Mouse (Mus musculus): ENCODE data around the gene Wrap53. TPM values are rescaled to one million over a fixed set of nuclear protein-coding genes. Genes with fewer than 3 reads are reported as not detected.
"Not testable (repeated sequence)": the region's sequence is repeated elsewhere in the genome, so short reads cannot be mapped to it uniquely, and the experiment has no call there.

The Wrap53 gene
- 13.1 and 14.9 TPM in 2 replicates for polyA plus RNA-seq (2012; rRNA removed)

DNA sequence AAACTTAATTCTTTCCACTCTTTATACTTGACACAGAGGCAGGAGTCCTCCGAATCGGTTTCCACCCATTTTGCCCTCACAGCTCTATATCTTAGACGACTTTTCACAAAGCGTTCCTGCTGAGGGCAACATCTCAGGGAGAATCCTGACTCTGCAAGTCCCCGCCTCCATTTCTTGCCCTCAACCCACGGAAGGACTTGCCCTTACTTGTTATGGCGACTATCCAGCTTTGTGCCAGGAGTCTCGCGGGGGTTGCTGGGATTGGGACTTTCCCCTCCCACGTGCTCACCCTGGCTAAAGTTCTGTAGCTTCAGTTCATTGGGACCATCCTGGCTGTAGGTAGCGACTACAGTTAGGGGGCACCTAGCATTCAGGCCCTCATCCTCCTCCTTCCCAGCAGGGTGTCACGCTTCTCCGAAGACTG, at the start of gene Wrap53, which contains the start of gene Trp53:
Gene Wrap53, minus strand, starts transcription at position 165 of the 424 bp plus-strand sequence.
Gene Trp53, plus strand, starts transcription at position 269 of the 424 bp plus-strand sequence.
- DNase-seq (ENCODE audit: low read depth) = peak; percentile 82

GRCm38 (mm10) chr11:69629802-69630201, 49.7 kb upstream of the Wrap53 start:
- no peak for DNase-seq (ENCODE audit: low read depth)

DNA sequence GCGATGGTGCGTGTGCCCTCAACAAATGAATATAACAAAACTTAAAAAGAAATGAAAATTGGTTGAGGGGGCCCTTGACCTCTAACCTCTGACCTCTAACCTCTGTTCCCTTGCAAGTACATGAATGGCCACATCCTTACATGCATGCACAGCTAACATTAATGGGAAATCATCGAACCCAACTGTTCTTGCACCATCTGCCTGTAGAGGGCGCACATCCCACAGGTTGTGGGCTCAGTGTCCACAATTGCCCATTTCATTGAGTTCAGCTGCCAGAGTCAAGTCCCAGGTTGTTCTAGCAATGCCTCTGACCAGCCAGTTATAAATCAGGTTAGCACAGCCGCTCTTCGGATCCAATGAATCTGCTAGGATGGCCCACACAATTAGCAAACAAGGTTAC, 48.2 kb upstream of the Wrap53 start:
- no peak for DNase-seq (ENCODE audit: low read depth)

GRCm38 (mm10) chr11:69624339-69624738, 44.3 kb upstream of the Wrap53 start:
- DNase-seq (ENCODE audit: low read depth) = not testable (repeated sequence)

DNA sequence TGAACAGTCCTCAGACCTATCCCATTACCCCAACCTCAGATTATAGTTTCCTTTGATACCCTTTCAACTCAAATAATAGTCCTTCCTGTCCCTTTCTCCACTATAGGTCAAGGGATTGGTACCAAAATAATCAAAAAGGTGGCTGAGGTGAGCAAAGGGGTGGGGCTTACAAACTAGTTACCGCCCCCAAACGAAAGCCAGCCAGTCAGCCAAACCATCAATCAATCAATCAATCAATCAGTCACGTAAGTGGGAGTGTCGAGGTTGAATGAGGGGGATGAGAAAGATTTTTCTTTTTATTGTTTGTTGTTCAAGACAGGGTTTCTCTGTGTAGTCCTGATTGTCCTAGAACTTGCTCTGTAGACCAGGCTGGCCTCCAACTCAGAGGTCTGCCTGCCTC, 43.0 kb upstream of the Wrap53 start:
- no peak for DNase-seq (ENCODE audit: low read depth)

DNA sequence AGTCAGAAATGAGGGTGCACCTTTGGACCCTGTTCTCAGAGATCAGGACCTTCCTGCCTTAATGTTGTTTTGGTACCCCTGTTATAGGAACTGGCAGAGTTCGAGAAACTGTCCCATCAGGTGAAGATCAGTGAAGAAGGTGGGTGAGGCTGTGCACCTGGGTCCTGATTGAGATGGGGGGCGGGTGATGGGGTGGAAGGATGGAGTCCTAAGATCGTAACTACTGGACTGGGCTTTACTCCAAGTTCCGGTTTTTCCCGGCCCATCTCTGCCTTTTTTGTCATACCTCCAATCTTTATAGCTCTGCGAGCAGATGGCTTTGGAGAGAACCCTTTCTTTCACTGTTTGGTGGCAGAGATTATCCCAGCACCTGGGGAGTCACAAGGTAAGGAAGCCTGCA, 42.4 kb upstream of the Wrap53 start:
- no peak for DNase-seq (ENCODE audit: low read depth)

GRCm38 (mm10) chr11:69621571-69622268, 41.7 kb upstream of the Wrap53 start, which contains the start of gene Sat2:
Gene Sat2, plus strand, starts transcription at chr11:69622024.
- DNase-seq (ENCODE audit: low read depth) = no peak

DNA sequence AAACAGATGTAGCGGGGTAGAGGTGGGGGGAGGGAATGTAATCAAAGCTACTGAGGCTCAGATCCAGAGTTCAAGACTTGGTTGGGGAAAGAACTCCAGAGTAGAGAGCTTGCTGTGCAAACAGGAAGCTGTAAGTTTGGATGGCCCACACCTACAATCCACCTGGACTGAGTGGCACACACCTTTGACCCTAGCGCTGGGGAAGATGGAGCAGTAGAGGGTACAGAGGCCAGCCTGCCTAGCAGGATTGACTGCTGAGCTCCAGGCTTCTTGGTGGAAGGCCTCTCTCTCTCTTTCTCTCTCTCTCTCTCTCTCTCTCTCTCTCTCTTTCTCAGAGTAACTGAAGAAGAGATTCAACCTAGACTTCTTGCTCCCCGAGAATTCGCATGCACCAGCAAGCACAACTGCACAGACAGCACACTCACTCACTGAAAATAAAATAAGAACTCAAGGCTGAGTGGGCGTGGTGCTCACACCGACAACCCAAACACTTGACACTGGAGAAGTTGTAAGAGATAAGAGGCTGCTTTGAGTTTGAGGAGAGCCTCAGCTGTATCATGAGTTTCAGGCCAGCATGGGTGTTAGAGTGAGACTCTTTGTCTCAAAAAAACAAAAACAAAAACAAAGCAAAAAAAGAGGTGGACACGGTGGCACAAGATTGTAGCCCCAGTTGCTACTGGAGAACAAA, 40.5 kb upstream of the Wrap53 start:
- DNase-seq (ENCODE audit: low read depth) = no peak

DNA sequence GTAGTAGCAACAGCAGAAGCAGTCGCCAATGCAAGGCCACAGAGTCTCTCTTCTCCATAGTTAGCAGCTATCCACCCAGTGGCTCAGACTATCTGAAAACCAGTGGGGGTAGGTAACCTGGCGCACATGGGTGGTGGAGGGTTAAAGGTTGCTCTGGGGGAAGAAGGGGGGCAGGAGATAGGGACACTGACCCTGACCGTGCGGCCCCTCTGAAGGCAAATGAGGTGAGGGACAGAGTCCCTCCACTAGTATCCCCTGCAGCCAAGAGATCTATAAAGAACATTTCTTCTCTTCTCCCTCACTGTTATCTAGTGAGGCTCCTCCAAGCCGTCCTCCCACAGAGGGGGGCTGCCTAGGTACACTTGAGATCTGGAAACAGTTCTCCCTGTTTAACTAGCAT, 37.8 kb upstream of the Wrap53 start, which contains the start of gene Shbg:
Gene Shbg, minus strand, starts transcription at position 101 of the 400 bp plus-strand sequence.
- DNase-seq (ENCODE audit: low read depth) = no peak

GRCm38 (mm10) chr11:69616781-69617180, 36.7 kb upstream of the Wrap53 start:
- no peak for DNase-seq (ENCODE audit: low read depth)

- not testable (repeated sequence) for DNase-seq (ENCODE audit: low read depth)
Measured at GRCm38 (mm10) chr11:69614257-69614588, 34.2 kb upstream of the Wrap53 start.

GRCm38 (mm10) chr11:69613553-69614256, 33.6 kb upstream of the Wrap53 start:
- no peak for DNase-seq (ENCODE audit: low read depth)

DNA sequence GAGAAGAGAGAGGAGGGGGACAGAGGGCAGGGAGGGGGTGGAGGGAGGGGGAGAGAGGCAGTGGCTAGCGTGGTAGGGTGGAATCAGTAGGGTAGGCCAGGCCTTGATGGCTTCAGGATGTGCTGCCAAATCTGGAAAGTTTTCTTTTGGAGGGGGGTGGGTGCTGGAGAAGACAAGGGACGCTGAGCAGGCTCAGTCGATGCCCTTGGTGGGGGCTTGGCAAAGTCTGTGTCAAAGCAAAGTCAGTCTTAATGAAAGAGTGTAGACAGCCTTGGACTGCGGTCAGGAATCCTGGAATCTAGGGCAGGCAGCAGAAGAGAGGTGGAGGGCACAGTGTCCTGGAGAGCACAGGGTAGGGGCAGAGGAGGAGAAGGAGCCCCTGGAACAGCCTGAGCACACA, 30.8 kb upstream of the Wrap53 start:
- DNase-seq (ENCODE audit: low read depth) = no peak

- no peak for DNase-seq (ENCODE audit: low read depth)
Measured at GRCm38 (mm10) chr11:69609416-69609815, 29.4 kb upstream of the Wrap53 start.

DNA sequence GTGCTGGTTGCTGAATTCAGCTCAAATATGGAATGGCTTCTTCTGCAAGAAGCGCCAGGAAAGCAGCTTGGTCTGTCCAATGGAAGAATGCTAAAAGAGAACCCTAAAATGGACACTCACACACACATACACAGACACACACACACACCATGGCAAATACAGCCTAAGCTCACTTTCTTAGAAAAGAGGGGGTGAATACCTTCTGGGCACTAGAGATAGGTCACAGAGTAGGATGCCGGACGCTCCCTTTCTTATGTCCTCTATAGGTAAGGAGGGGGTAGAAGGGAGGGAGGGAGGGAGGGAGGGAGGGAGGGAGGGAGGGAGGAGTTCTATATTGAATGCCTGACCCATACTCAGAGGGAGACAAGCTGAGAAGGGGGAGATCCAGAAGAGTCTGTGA, 28.5 kb upstream of the Wrap53 start:
- DNase-seq (ENCODE audit: low read depth) = no peak

DNA sequence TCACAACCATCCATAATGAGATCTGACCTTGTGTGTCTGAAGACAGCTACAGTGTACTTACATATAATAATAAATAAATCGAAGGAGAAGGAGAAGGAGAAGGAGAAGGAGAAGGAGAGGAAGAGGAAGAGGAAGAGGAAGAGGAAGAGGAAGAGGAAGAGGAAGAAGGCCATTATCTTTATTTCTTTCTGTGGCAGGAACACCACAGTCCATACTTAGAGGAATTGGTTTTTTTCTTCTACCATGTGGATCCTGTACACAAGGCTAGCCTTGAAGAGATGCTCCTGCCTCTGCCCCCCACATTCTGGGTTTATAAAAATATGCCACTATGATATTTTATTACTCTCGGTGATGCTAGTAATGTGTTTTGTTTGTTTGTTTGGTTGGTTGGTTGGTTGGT, 26.8 kb upstream of the Wrap53 start:
- no peak for DNase-seq (ENCODE audit: low read depth)

- no peak for DNase-seq (ENCODE audit: low read depth)
Measured at GRCm38 (mm10) chr11:69606491-69606795, 26.4 kb upstream of the Wrap53 start.

GRCm38 (mm10) chr11:69605726-69606490, 25.9 kb upstream of the Wrap53 start, which contains the start of gene Atp1b2:
Gene Atp1b2, minus strand, starts transcription at chr11:69605942.
- no peak for DNase-seq (ENCODE audit: low read depth)

- DNase-seq (ENCODE audit: low read depth) = no peak
Measured at GRCm38 (mm10) chr11:69604795-69605664, 25.0 kb upstream of the Wrap53 start.

- no peak for DNase-seq (ENCODE audit: low read depth)
Measured at GRCm38 (mm10) chr11:69604347-69604746, 24.3 kb upstream of the Wrap53 start.

DNA sequence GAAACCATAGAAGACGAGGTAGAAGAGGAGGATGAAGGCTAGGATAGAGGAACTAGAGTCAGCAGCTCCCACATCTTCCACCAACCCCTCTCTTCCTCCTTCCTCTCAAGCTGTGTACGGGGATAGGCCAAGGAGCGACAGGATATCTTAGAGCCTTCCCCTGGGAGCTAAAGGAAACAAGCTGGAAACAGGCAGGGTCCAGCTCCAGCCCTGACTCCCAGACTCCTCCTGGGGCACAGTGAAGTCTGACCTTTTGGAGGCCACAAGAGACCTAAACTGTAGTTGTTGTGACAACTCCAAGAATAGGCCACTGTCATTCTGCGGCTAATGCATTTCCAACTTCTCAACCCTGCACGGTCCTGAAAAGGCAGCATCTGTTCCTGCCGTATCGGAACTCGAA, 23.5 kb upstream of the Wrap53 start:
- no peak for DNase-seq (ENCODE audit: low read depth)
